Mouse (Mus musculus): ENCODE results near the gene Fam205a1. TPM values are rescaled to one million over a fixed set of nuclear protein-coding genes. Genes with fewer than 3 reads are reported as not detected.
A peak's percentile ranks its signal among the peaks of the same experiment; 100 is the strongest.
"Not testable (repeated sequence)": the region's sequence is repeated elsewhere in the genome, so short reads cannot be mapped to it uniquely, and the experiment has no call there.

Gene Fam205a1
- not detected for total RNA-seq (2022)

GRCm38 (mm10) chr4:42853788-42854187, at the start of gene Fam205a1:
Fam205a1 (minus strand) TSS chr4:42853888.
- DNase-seq (ENCODE audit: low spot score in 2 of 2) = not testable (repeated sequence)

- no peak for DNase-seq (ENCODE audit: low spot score in 2 of 2)
Measured at GRCm38 (mm10) chr4:42902730-42903129, 49.0 kb upstream of the Fam205a1 start.

- no peak for DNase-seq (ENCODE audit: low spot score in 2 of 2)
Measured at GRCm38 (mm10) chr4:42902174-42902573, 48.5 kb upstream of the Fam205a1 start.

GRCm38 (mm10) chr4:42900878-42901277, 47.2 kb upstream of the Fam205a1 start:
- peak in 1 of 2 experiments; percentile 39 for DNase-seq (ENCODE audit: low spot score in 2 of 2)

GRCm38 (mm10) chr4:42898914-42899313, 45.2 kb upstream of the Fam205a1 start:
- DNase-seq (ENCODE audit: low spot score in 2 of 2) = no peak

- no peak for DNase-seq (ENCODE audit: low spot score in 2 of 2)
Measured at GRCm38 (mm10) chr4:42895118-42895517, 41.4 kb upstream of the Fam205a1 start.

GRCm38 (mm10) chr4:42891176-42891575, 37.5 kb upstream of the Fam205a1 start:
- no peak for DNase-seq (ENCODE audit: low spot score in 2 of 2)

GRCm38 (mm10) chr4:42888806-42889205, 35.1 kb upstream of the Fam205a1 start:
- DNase-seq (ENCODE audit: low spot score in 2 of 2) = no peak

GRCm38 (mm10) chr4:42886926-42887325, 33.2 kb upstream of the Fam205a1 start:
- DNase-seq (ENCODE audit: low spot score in 2 of 2) = no peak

GRCm38 (mm10) chr4:42880677-42880948, 26.9 kb upstream of the Fam205a1 start:
- DNase-seq (ENCODE audit: low spot score in 2 of 2) = no peak

GRCm38 (mm10) chr4:42879829-42880676, 26.4 kb upstream of the Fam205a1 start:
- no peak for DNase-seq (ENCODE audit: low spot score in 2 of 2)

- DNase-seq (ENCODE audit: low spot score in 2 of 2) = no peak
Measured at GRCm38 (mm10) chr4:42877657-42878056, 24.0 kb upstream of the Fam205a1 start.

- peak in 1 of 2 experiments; percentile 58 for DNase-seq (ENCODE audit: low spot score in 2 of 2)
Measured at GRCm38 (mm10) chr4:42876586-42877291, 23.1 kb upstream of the Fam205a1 start.

- no peak for DNase-seq (ENCODE audit: low spot score in 2 of 2)
Measured at GRCm38 (mm10) chr4:42874134-42874533, 20.4 kb upstream of the Fam205a1 start, which contains the start of gene Fam205c. Fam205c (minus strand) TSS chr4:42874234.

GRCm38 (mm10) chr4:42872746-42873435, 19.2 kb upstream of the Fam205a1 start:
- DNase-seq (ENCODE audit: low spot score in 2 of 2) = no peak

GRCm38 (mm10) chr4:42872151-42872550, 18.5 kb upstream of the Fam205a1 start:
- no peak for DNase-seq (ENCODE audit: low spot score in 2 of 2)

- DNase-seq (ENCODE audit: low spot score in 2 of 2) = no peak
Measured at GRCm38 (mm10) chr4:42870748-42871147, 17.1 kb upstream of the Fam205a1 start.

GRCm38 (mm10) chr4:42868193-42868592, 14.5 kb upstream of the Fam205a1 start:
- DNase-seq (ENCODE audit: low spot score in 2 of 2) = no peak

GRCm38 (mm10) chr4:42867390-42867789, 13.7 kb upstream of the Fam205a1 start:
- DNase-seq (ENCODE audit: low spot score in 2 of 2) = no peak

GRCm38 (mm10) chr4:42863487-42863886, 9.8 kb upstream of the Fam205a1 start:
- not testable (repeated sequence) for DNase-seq (ENCODE audit: low spot score in 2 of 2)

- not testable (repeated sequence) for DNase-seq (ENCODE audit: low spot score in 2 of 2)
Measured at GRCm38 (mm10) chr4:42860483-42860882, 6.8 kb upstream of the Fam205a1 start.

GRCm38 (mm10) chr4:42856671-42857070, 3.0 kb upstream of the Fam205a1 start, which contains the start of gene Gm12394:
Gm12394 (minus strand) TSS chr4:42856771.
- not testable (repeated sequence) for DNase-seq (ENCODE audit: low spot score in 2 of 2)

All from layer of hippocampus, adult 8-10 months (tissue).